Mouse (Mus musculus) lung, postnatal 14 days (tissue): ENCODE data around the gene Krt27.

Source experiments
- DNase-seq: peaks from one replicate; pipeline ENCODE4 v3.0.0; 2021

Krt27 gene

GRCm38 (mm10) chr11:99321094-99321493 is 29.8 kb downstream of the Krt27 start:
- no peak for DNase-seq

- no peak for DNase-seq
Observed at GRCm38 (mm10) chr11:99319127-99319526, 31.8 kb downstream of the Krt27 start.

DNA sequence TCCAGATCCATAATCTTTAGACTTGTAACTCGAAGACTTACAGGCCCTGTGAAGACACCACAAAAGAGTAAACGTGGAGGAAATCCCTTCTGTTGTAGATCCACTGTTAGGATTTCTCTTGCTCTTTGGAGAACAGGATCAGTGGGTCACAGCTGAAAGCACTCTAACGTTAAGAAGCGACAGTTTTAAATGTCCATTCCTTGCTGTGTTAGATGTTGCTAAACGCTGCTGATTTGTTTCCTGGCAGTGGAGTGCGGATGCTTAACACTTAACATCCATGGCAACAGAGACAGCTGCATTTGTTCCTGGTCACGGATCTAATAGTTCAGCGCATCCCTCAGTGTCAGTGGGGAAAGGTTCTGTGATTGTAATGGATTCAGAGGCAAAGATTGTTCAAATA is 34.4 kb downstream of the Krt27 start:
- no peak for DNase-seq

DNA sequence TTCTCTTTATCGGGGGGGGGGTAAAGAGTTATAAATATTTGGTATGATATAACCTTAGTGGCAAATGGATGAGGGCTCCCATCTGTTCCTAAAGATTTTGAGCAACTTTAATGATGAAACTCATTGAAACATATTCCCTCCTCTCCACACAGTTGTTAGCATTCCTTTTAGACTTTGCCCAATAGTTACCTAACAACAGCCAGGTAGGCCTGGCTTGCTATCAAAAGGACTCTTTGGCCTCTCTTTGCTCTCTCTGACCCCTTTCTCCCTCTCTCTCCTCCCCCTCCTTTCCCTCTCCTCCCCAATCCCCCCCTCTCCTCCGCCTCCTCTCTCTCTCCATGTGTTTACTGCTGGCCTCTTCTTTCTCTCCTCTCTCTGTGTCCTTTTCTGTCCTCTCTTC is 36.3 kb downstream of the Krt27 start:
- no peak for DNase-seq

DNA sequence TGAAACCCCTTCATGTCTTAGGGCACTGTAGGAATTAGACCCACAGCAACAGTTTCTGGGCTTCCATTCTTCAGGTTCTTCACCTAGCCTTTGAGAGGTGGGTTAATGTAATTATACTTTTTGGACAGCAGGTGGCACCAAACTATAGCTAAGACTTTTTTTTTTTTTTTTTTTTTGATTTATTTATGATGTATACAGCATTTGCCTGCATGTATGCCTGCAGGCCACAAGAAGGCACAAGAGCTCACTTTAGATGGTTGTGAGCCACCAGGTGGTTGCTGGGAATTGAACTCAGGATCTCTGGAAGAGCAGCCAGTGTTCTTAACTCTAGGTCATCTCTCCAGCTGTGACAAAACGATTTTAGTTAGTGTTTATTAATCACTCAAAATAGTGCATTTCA is 40.0 kb downstream of the Krt27 start:
- DNase-seq, result no peak

DNA sequence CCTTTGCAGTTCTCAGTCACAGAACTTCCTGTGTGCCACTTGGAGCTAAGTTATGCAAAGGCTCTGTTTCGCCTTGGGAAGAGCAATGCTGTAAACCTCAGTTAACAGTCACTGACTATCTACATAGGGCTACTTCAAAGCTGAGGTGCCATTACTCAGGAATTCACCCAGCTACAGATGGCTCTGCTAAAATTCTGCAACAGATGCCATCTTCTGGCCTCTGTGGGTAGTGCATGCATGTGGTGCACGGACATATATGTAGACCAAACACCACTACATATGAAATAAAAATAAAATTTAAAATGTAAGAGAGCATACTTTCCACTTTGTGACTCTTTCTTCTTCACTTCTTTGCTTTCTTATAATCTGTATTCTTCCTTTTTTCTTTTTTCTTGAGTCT is 43.3 kb downstream of the Krt27 start:
- DNase-seq, result peak; percentile 64
